Mouse (Mus musculus) olfactory bulb, adult 2 months (tissue): ENCODE measurements around the gene Jph4. TPM values are rescaled to one million over a fixed set of nuclear protein-coding genes. Genes with fewer than 3 reads are reported as not detected.

Experiments used
- H3K27ac ChIP-seq: fragments of 200-500 bp; 2 replicates; pipeline ENCODE4 v1.5.1; 2012; ENCODE audit warnings: low read depth, low read length; ENCODE audit not compliant: insufficient read depth
- H3K4me1 ChIP-seq: fragments of 200-500 bp; 2 replicates; pipeline ENCODE4 v1.6.1; 2012; ENCODE audit warnings: low read length; ENCODE audit not compliant: control insufficient read depth, insufficient read depth
- H3K4me3 ChIP-seq: fragments of 200-500 bp; 2 replicates; pipeline ENCODE4 v1.5.1; 2012; ENCODE audit warnings: mild to moderate bottlenecking, low read depth, low read length, moderate library complexity; ENCODE audit not compliant: insufficient read depth
- CTCF ChIP-seq: fragments of 200-500 bp; IDR thresholded peaks from 2 replicates; pipeline ENCODE4 v1.5.1; 2012; ENCODE audit warnings: low read depth, mild to moderate bottlenecking, low read length, moderate library complexity; ENCODE audit not compliant: insufficient read depth
- POLR2A ChIP-seq: fragments of 200-500 bp; IDR thresholded peaks from 2 replicates; pipeline ENCODE4 v1.6.1; 2012; ENCODE audit warnings: mild to moderate bottlenecking, low read depth, low read length, moderate library complexity; ENCODE audit not compliant: insufficient read depth
- WGBS: fragments of 180-500 bp; shearing (Covaris S2); methylation state at CpG from one replicate; pipeline ENCODE4 v1.1.7; 2018; 5-methylcytosine and 5-hydroxymethylcytosine counted together
- polyA plus RNA-seq: library from polyadenylated mRNA; stranded (reverse); fragments of >200 nt; gene quantifications from 2 replicates; pipeline ENCODE4 v1.2.4, GENCODE M21; 2012; ENCODE audit warnings: low replicate concordance; ENCODE audit not compliant: missing spikeins, insufficient read depth, insufficient read length

Gene Jph4
- polyA plus RNA-seq, 1 experiment: not detected

DNA sequence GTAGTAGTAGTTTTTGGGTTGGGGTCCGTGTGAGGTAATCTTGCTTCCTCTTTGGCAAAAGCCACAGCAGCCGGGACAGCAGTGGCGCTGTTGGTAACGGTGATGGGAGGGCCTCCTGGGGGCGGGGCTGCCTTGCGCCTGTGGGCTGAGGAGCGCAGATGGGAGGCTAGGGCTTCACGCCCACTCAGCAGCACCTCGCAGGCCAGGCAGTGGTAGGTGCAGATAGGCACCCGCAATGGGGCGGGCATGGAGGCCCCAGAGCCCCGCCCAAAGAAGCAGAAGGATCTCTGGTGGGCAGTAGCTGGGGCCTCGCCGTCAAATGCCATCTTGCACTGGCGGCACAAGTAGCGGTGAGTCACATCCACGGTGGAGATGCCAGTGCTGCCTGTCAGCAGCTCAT lies 54.1 kb downstream of the Jph4 start:
- no peak for TF ChIP-seq CTCF
- no peak for TF ChIP-seq POLR2A
- H3K27ac ChIP-seq: no peak overlapping the region
- no peak overlapping the region for H3K4me3 ChIP-seq
- WGBS: 32% methylated on average over 17 of the region's 17 CpGs
- peaks cover 60% of the 10 kb centered on the region for H3K4me1 ChIP-seq

DNA sequence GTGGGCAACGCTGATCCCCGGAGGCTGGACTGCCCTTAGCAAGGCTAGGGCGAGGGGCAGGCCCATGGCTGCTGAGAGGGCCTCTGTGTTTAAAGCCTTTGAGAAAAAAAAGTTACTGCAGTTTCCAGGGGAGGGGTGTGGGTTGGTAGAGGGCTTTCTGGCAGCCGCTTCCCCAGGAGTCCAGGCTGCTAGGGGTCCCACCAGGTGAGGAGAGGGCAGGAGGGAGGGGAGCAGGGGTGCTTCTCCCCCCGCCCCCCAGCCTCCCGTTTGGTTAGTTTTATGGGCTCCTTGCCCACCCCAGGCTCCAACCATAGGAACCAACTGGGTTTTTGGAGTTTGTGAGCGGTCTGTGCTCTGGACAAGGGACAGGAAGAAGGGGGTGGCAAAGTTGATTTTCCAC lies 54.9 kb downstream of the Jph4 start:
- no peak overlapping the region for H3K4me3 ChIP-seq
- H3K4me1 ChIP-seq: peaks cover 60% of the 10 kb centered on the region
- TF ChIP-seq CTCF (no peak), POLR2A (no peak)
- WGBS: 53% methylated on average over 7 of the region's 7 CpGs
- H3K27ac ChIP-seq: no peak overlapping the region

DNA sequence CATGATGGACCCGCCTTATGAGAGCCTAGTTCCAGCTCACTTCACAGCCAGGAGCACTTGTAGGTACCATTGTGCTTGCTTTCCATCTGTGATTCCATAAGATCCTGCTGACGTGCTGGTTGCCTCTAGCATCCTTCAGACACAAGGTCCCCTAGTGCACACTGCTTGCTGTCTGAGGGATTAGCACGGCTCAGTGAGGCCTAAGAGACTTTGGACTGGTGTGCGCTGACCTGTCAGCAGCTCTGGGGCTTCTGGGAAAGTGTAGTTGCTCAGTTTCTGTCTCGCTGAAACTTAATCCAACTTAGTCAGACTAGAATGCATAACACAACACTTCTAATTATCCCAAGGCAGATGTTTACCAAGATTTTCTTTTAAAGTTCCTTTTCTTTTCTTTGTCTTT lies 56.8 kb downstream of the Jph4 start:
- no peak for TF ChIP-seq POLR2A
- TF ChIP-seq CTCF: no peak
- H3K4me1 ChIP-seq: peaks cover 52% of the 10 kb centered on the region
- H3K27ac ChIP-seq: no peak overlapping the region
- H3K4me3 ChIP-seq: no peak overlapping the region
- whole genome bisulfite sequencing: 65% methylated on average over 5 of the region's 5 CpGs

DNA sequence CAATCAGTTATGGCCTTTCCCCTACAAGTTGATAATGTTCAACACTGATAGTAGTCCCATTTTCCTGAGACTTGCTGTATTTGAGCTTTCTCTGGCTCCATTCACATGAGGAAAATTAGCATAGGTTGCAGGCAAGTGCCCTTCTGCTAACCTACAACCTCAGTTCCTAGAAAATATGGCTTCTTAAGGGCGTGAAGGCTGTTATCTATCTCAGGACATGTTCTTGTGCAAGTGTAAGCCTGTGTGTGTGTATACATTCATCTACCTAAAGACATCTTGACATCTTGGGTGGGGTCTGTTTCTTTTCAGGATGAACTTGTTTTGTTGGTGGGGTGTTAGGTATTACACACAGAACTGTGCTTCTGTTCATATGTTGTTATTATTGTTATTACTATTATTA lies 57.7 kb downstream of the Jph4 start:
- H3K27ac ChIP-seq: no peak overlapping the region
- H3K4me1 ChIP-seq: peaks cover 52% of the 10 kb centered on the region
- WGBS: 85% methylated on average over 1 of the region's 1 CpGs
- no peak for TF ChIP-seq POLR2A
- no peak for TF ChIP-seq CTCF
- no peak overlapping the region for H3K4me3 ChIP-seq

Other genes starting within 250 kb of the Jph4 start
- gene Homez, start 246.0 kb downstream of the Jph4 start, polyA plus RNA-seq: not detected in 2 replicates
- not detected in 2 replicates for gene Ppp1r3e, start 239.4 kb downstream of the Jph4 start, polyA plus RNA-seq
- gene Bcl2l2, start 233.6 kb downstream of the Jph4 start, polyA plus RNA-seq: 145 TPM in 1 of 2 replicates, not detected in the other
- not detected in 2 replicates for gene Gm20521, start 233.5 kb downstream of the Jph4 start, polyA plus RNA-seq
- not detected in 2 replicates for gene Pabpn1, start 224.4 kb downstream of the Jph4 start, polyA plus RNA-seq
- 220 TPM in 1 of 2 replicates, not detected in the other for gene Slc22a17, start 203.8 kb downstream of the Jph4 start, polyA plus RNA-seq
- not detected in 2 replicates for gene Efs, start 190.8 kb downstream of the Jph4 start, polyA plus RNA-seq
- not detected in 2 replicates for gene Il25, start 184.2 kb downstream of the Jph4 start, polyA plus RNA-seq
- gene Cmtm5, start 180.7 kb downstream of the Jph4 start, polyA plus RNA-seq: not detected in 2 replicates
- not detected in 2 replicates for gene Myh6, start 150.0 kb downstream of the Jph4 start, polyA plus RNA-seq
- gene Gm17428, start 140.0 kb downstream of the Jph4 start, polyA plus RNA-seq: not detected in 2 replicates
- gene Myh7, start 122.3 kb downstream of the Jph4 start, polyA plus RNA-seq: not detected in 2 replicates
- gene Ngdn, start 101.5 kb downstream of the Jph4 start, polyA plus RNA-seq: not detected in 2 replicates
- gene Zfhx2, start 24.6 kb downstream of the Jph4 start, polyA plus RNA-seq: not detected in 2 replicates
- gene Thtpa, start 22.2 kb downstream of the Jph4 start, polyA plus RNA-seq: not detected in 2 replicates
- gene Ap1g2, start 10.3 kb downstream of the Jph4 start, polyA plus RNA-seq: not detected in 2 replicates
- gene Dhrs2, start 105.1 kb upstream of the Jph4 start, polyA plus RNA-seq: not detected in 2 replicates